Mouse (Mus musculus) stomach, postnatal 0 days (tissue): Measurements from ENCODE around the gene Wdr92.

Experiments used
- CTCF ChIP-seq: IDR thresholded peaks from 2 replicates; pipeline ENCODE4 v1.5.1; 2016; ENCODE audit warnings: antibody characterized with exemption, low read depth, mild to moderate bottlenecking, moderate library complexity
- EP300 ChIP-seq: optimal IDR thresholded peaks from 2 replicates; pipeline ENCODE3; 2016; ENCODE audit warnings: antibody characterized with exemption

GRCm38 (mm10) chr11:17212903-17213509, 31.1 kb downstream of the Wdr92 start:
- no peak for TF ChIP-seq CTCF
- no peak for TF ChIP-seq EP300
